Mouse (Mus musculus) G1E (cell line): ENCODE measurements around the gene Zfp648.

Source experiments
- CTCF ChIP-seq: IDR thresholded peaks from 2 replicates; pipeline ENCODE4 v1.5.1; 2012; ENCODE audit warnings: low read depth, low read length, inconsistent platforms, mixed read lengths
- GATA1 ChIP-seq: IDR thresholded peaks from 2 replicates; pipeline ENCODE4 v1.6.1; 2012; ENCODE audit warnings: borderline replicate concordance, low read length, inconsistent platforms, mixed read lengths
- GATA2 ChIP-seq: IDR thresholded peaks from 2 replicates; pipeline ENCODE4 v1.6.1; 2012; ENCODE audit warnings: low read depth, low read length, inconsistent platforms, borderline replicate concordance

DNA sequence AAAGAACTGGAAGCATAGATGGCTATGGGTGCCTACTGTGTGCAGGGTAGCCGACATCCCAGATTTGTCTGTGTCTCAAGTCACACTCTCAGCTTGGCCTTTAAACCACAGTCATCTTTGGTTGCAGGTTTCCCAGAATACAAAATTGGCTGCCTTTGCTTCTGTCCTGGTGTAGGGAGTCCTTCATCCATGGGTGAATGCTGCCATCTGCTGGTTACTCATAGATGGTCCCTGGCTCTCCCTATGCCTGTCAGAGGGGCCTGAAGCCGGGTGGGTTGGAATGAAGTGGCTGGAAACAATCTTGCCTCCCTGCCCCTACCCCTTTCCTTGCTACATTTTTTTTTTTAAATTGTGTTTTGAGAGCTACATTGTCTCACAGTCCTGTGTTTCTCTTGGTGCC lies 20.0 kb upstream of the Zfp648 start:
- TF ChIP-seq CTCF (no peak), GATA1 (no peak), GATA2 (no peak)
